Mouse (Mus musculus): ENCODE data around the gene Lce1e.

DNA sequence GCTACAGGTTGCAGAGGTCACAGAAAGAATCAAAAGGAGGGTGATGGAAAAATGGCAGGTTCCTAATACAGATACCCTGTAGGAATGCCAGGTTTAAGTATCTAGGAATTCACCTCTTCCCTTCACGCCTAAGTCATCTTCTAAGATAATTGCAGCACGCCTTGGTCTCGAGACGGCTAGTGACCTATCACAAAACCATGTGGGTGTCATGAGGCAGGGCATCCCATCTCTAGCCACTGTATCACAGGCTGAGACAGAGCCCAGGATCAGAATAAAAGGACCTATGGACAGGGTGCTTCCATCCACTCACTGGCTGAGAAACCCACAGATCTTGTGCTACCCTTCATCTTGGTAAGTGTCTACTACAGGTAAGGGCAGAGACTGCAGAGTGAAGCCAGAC is 29.9 kb downstream of the Lce1e start, which contains the start of gene Lce1c:
- no peak for TF ChIP-seq POLR2A (IDR thresholded peaks at IDR 0.05; ENCODE audit: extremely low read depth, insufficient read depth, low read length)
- TF ChIP-seq CTCF (IDR thresholded peaks at IDR 0.05; ENCODE audit: low read depth, low read length), result no peak
